ENCODE assay signal across 14 mouse cellular contexts in the genomic region with DNA sequence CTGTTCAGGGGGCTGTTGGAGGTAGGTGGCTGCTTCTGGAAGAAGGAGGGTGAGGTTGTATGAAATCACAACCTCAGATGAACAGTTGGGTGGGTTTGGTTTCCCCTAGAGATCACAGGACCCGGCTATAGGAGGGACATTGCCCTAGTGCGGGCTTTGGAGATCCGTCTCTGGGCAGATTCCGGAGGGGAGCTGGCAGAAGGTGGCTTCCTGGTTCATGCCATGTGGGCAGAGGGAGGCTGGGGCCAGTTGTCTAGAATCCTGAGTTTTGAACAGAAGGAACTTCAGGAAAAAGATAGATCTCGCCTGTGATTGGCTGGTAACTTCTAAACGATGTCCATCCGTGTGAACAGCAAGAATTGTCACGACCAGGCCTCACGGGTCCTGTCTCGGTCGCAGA. TPM values are rescaled to one million over a fixed set of nuclear protein-coding genes. Genes with fewer than 3 reads are reported as not detected.
DNase-seq lines count a peak whose midpoint lies in the region; ATAC-seq lines count a peak whose summit lies in the region.
"Had no signal": no experiment of that assay in that cellular context is flagged by ENCODE, and none has a peak within 500 bp of the region (broad histone marks: within the 10 kb centered on the region; RNA-seq: fewer than 3 reads in every experiment).

No protein-coding gene starts in this region.

- H3K9me3 ChIP-seq in embryonic facial prominence, embryonic 13.5 days, result no peaks in the 10 kb centered on the region
- no peaks in the 10 kb centered on the region for H3K9me3 ChIP-seq in hindbrain, embryonic 13.5 days
- H3K9me3 ChIP-seq in midbrain, embryonic 11.5 days (ENCODE audit: control insufficient read depth, low read length), result no peaks in the 10 kb centered on the region
- H3K9me3 ChIP-seq: limb, embryonic 15.5 days had no signal

- peak; percentile 39 for DNase-seq in Muller cell, postnatal 12 days (ENCODE audit: inconsistent ontology term)
- no peak for DNase-seq in midbrain, embryonic 11.5 days (ENCODE audit: low spot score, missing footprints)
- DNase-seq in layer of hippocampus, postnatal 25 days (ENCODE audit: extremely low spot score in 1 of 2, low spot score in 1 of 2), result no peak
- no peak for DNase-seq in adrenal gland, adult (ENCODE audit: inconsistent age in 2 of 2, low spot score in 1 of 2)
- DNase-seq in lung, adult 18-20 months, result no peak
- DNase-seq: gastrocnemius, adult 2 months; kidney, postnatal 36 days; lung, postnatal 36 days; right cerebral cortex, postnatal 4 days had no signal

- 67% methylated on average over 11 of the region's 11 CpGs for WGBS in embryonic facial prominence, embryonic 13.5 days
- WGBS in hindbrain, embryonic 13.5 days, result 34% methylated on average over 11 of the region's 11 CpGs
- WGBS in midbrain, embryonic 11.5 days, result 50% methylated on average over 11 of the region's 11 CpGs

- ATAC-seq in embryonic facial prominence, embryonic 13.5 days (ENCODE audit: insufficient number of reproducible peaks, insufficient read depth, low FRiP score, low TSS enrichment, low read depth), result no peak
- no peak for ATAC-seq in hindbrain, embryonic 13.5 days (ENCODE audit: low FRiP score)
- no peak for ATAC-seq in midbrain, embryonic 11.5 days (ENCODE audit: low FRiP score)
- no peak for ATAC-seq in granulocyte monocyte progenitor cell, adult 5-6 weeks (replicated peaks; ENCODE audit: poor library complexity, severe bottlenecking)

- peaks cover 26% of the 10 kb centered on the region for H3K36me3 ChIP-seq in embryonic facial prominence, embryonic 13.5 days
- peaks cover 8% of the 10 kb centered on the region; the same call in 1 of the 2 replicates for H3K36me3 ChIP-seq in hindbrain, embryonic 13.5 days
- peaks cover 16% of the 10 kb centered on the region for H3K36me3 ChIP-seq in midbrain, embryonic 11.5 days (ENCODE audit: control insufficient read depth, insufficient read depth, low read length)

- H3K4me3 ChIP-seq in embryonic facial prominence, embryonic 13.5 days, result peak overlapping the region; percentile 94; the same call in 1 of the 2 replicates
- peak overlapping the region; percentile 96 for H3K4me3 ChIP-seq in hindbrain, embryonic 13.5 days
- H3K4me3 ChIP-seq in midbrain, embryonic 11.5 days (ENCODE audit: low read depth, low read length), result peak overlapping the region; percentile 100
- H3K4me3 ChIP-seq: gastrocnemius, adult 2 months had no signal

- peaks cover 73% of the 10 kb centered on the region for H3K4me1 ChIP-seq in embryonic facial prominence, embryonic 13.5 days
- H3K4me1 ChIP-seq in hindbrain, embryonic 13.5 days (replicated peaks), result peaks cover 84% of the 10 kb centered on the region
- H3K4me1 ChIP-seq in midbrain, embryonic 11.5 days (ENCODE audit: control insufficient read depth, insufficient read depth, low read length), result peaks cover 62% of the 10 kb centered on the region

- H3K4me2 ChIP-seq in embryonic facial prominence, embryonic 13.5 days, result peak overlapping the region; percentile 88
- H3K4me2 ChIP-seq in hindbrain, embryonic 13.5 days, result peak overlapping the region; percentile 92
- peak overlapping the region; percentile 100 for H3K4me2 ChIP-seq in midbrain, embryonic 11.5 days

- H3K27ac ChIP-seq in embryonic facial prominence, embryonic 13.5 days, result peak overlapping the region; percentile 89; the same call in 1 of the 2 replicates
- H3K27ac ChIP-seq in hindbrain, embryonic 13.5 days, result peak overlapping the region; percentile 100
- peak overlapping the region; percentile 100 for H3K27ac ChIP-seq in midbrain, embryonic 11.5 days (ENCODE audit: low read depth, low read length)
- H3K27ac ChIP-seq: gastrocnemius, adult 2 months; limb, embryonic 15.5 days had no signal

- H3K9ac ChIP-seq in embryonic facial prominence, embryonic 13.5 days, result peak overlapping the region; percentile 98
- H3K9ac ChIP-seq in hindbrain, embryonic 13.5 days, result peak overlapping the region; percentile 100
- H3K9ac ChIP-seq in midbrain, embryonic 11.5 days (ENCODE audit: low read length), result peak overlapping the region; percentile 100
- H3K9ac ChIP-seq: limb, embryonic 15.5 days had no signal

- H3K27me3 ChIP-seq in embryonic facial prominence, embryonic 13.5 days, result no peaks in the 10 kb centered on the region
- H3K27me3 ChIP-seq in hindbrain, embryonic 13.5 days, result no peaks in the 10 kb centered on the region
- H3K27me3 ChIP-seq in midbrain, embryonic 11.5 days (ENCODE audit: control insufficient read depth, insufficient read depth, low read length), result no peaks in the 10 kb centered on the region
- H3K27me3 ChIP-seq: limb, embryonic 15.5 days had no signal

RNA-seq across cellular contexts. Expression of a gene that starts 3.0 kb away (rescaled TPM):
- polyA plus RNA-seq in embryonic facial prominence, embryonic 13.5 days (2015; fragmentation: Nextera tagmentation; extraction: Ambion mirVana), result 22.3 and 23.9 TPM in 2 replicates
- polyA plus RNA-seq in hindbrain, embryonic 13.5 days (2015; fragmentation: Nextera tagmentation; extraction: Ambion mirVana), result 71.8 and 76.9 TPM in 2 replicates
- polyA plus RNA-seq in midbrain, embryonic 11.5 days (2014; fragmentation: Nextera tagmentation; extraction: Ambion mirVana), result 199 and 227 TPM in 2 replicates
- not detected in 2 replicates for total RNA-seq in granulocyte monocyte progenitor cell, adult 5-6 weeks (2014; fragmentation: Nextera tagmentation)
- total RNA-seq in granulocyte monocyte progenitor cell, adult 5-6 weeks (2017), result not detected in 2 replicates
- 10 to 100 TPM; 52.5 to 57.1 TPM for total RNA-seq in layer of hippocampus, postnatal 25 days (2021)

RNA-seq across cellular contexts. Expression of a gene that starts 33.7 kb away (rescaled TPM):
- polyA plus RNA-seq in embryonic facial prominence, embryonic 13.5 days (2015; fragmentation: Nextera tagmentation; extraction: Ambion mirVana), result not detected in 2 replicates
- polyA plus RNA-seq in hindbrain, embryonic 13.5 days (2015; fragmentation: Nextera tagmentation; extraction: Ambion mirVana), result not detected in 2 replicates
- not detected in 2 replicates for polyA plus RNA-seq in midbrain, embryonic 11.5 days (2014; fragmentation: Nextera tagmentation; extraction: Ambion mirVana)
- not detected in 2 replicates for total RNA-seq in granulocyte monocyte progenitor cell, adult 5-6 weeks (2014; fragmentation: Nextera tagmentation)
- total RNA-seq in granulocyte monocyte progenitor cell, adult 5-6 weeks (2017), result not detected in 2 replicates
- not detected for total RNA-seq in layer of hippocampus, postnatal 25 days (2021)
- total RNA-seq: gastrocnemius, adult 2 months had no signal
- polyA plus RNA-seq: heart, embryonic 14.5 days; limb, embryonic 15.5 days had no signal

RNA-seq across cellular contexts. Expression of a gene that starts 52.1 kb away (rescaled TPM):
- polyA plus RNA-seq in embryonic facial prominence, embryonic 13.5 days (2015; fragmentation: Nextera tagmentation; extraction: Ambion mirVana), result 24.8 and 28.1 TPM in 2 replicates
- polyA plus RNA-seq in hindbrain, embryonic 13.5 days (2015; fragmentation: Nextera tagmentation; extraction: Ambion mirVana), result 30.0 TPM in 2 replicates
- polyA plus RNA-seq in midbrain, embryonic 11.5 days (2014; fragmentation: Nextera tagmentation; extraction: Ambion mirVana), result 16.2 and 18.9 TPM in 2 replicates
- 9.2 and 23.1 TPM in 2 replicates for total RNA-seq in granulocyte monocyte progenitor cell, adult 5-6 weeks (2014; fragmentation: Nextera tagmentation)
- total RNA-seq in granulocyte monocyte progenitor cell, adult 5-6 weeks (2017), result 2.9 and 7.1 TPM in 2 replicates
- total RNA-seq in layer of hippocampus, postnatal 25 days (2021), result 10 to 100 TPM; 27.6 to 39.7 TPM
